Mouse (Mus musculus): ENCODE data around the gene Iqcn. TPM values are rescaled to one million over a fixed set of nuclear protein-coding genes. Genes with fewer than 3 reads are reported as not detected.

Gene Iqcn
- 0.01 TPM in 1 of 2 replicates, not detected in the other for polyA plus RNA-seq (2012; rRNA removed)

- no peak for DNase-seq (ENCODE audit: low read depth, low spot score)
- WGBS, result 95% methylated on average over 3 of the region's 3 CpGs
Measured at GRCm38 (mm10) chr8:70703287-70703686, at the start of gene Iqcn. Gene Iqcn (plus strand): TSS chr8:70703457.

GRCm38 (mm10) chr8:70654121-70654520 is 49.1 kb upstream of the Iqcn start:
- WGBS, result 27% methylated on average over 1 of the region's 1 CpGs
- no peak for DNase-seq (ENCODE audit: low read depth, low spot score)

- WGBS, result 66% methylated on average over 2 of the region's 2 CpGs
- no peak for DNase-seq (ENCODE audit: low read depth, low spot score)
Measured at GRCm38 (mm10) chr8:70655469-70655868, 47.8 kb upstream of the Iqcn start.

GRCm38 (mm10) chr8:70656193-70656790 is 47.0 kb upstream of the Iqcn start:
- WGBS, result 84% methylated on average over 13 of the region's 13 CpGs
- DNase-seq (ENCODE audit: low read depth, low spot score), result no peak

- DNase-seq (ENCODE audit: low read depth, low spot score), result no peak
- WGBS, result 84% methylated on average over 3 of the region's 3 CpGs
Measured at GRCm38 (mm10) chr8:70657214-70657613, 46.0 kb upstream of the Iqcn start.

- WGBS, result 90% methylated on average over 2 of the region's 2 CpGs
- no peak for DNase-seq (ENCODE audit: low read depth, low spot score)
Measured at GRCm38 (mm10) chr8:70657739-70658138, 45.5 kb upstream of the Iqcn start.

- DNase-seq (ENCODE audit: low read depth, low spot score), result no peak
- under 1% methylated on average over 31 of the region's 31 CpGs for WGBS
Measured at GRCm38 (mm10) chr8:70658897-70659603, 44.2 kb upstream of the Iqcn start.

- WGBS, result 1% methylated on average over 44 of the region's 44 CpGs
- DNase-seq (ENCODE audit: low read depth, low spot score), result no peak
Measured at GRCm38 (mm10) chr8:70659604-70660272, 43.5 kb upstream of the Iqcn start.

GRCm38 (mm10) chr8:70660273-70660725 is 43.0 kb upstream of the Iqcn start, which contains the start of gene Pgpep1:
Gene Pgpep1 (minus strand): TSS chr8:70660388.
- WGBS, result 4% methylated on average over 14 of the region's 14 CpGs
- no peak for DNase-seq (ENCODE audit: low read depth, low spot score)

GRCm38 (mm10) chr8:70663691-70664090 is 39.6 kb upstream of the Iqcn start:
- 37% methylated on average over 4 of the region's 4 CpGs for WGBS
- no peak for DNase-seq (ENCODE audit: low read depth, low spot score)

GRCm38 (mm10) chr8:70664631-70665030 is 38.6 kb upstream of the Iqcn start:
- 62% methylated on average over 3 of the region's 3 CpGs for WGBS
- no peak for DNase-seq (ENCODE audit: low read depth, low spot score)

- 40% methylated on average over 2 of the region's 2 CpGs for WGBS
- no peak for DNase-seq (ENCODE audit: low read depth, low spot score)
Measured at GRCm38 (mm10) chr8:70665599-70665998, 37.7 kb upstream of the Iqcn start.

- no peak for DNase-seq (ENCODE audit: low read depth, low spot score)
- 20% methylated on average over 5 of the region's 5 CpGs for WGBS
Measured at GRCm38 (mm10) chr8:70667071-70667470, 36.2 kb upstream of the Iqcn start.

GRCm38 (mm10) chr8:70671615-70672324 is 31.5 kb upstream of the Iqcn start:
- DNase-seq (ENCODE audit: low read depth, low spot score), result no peak
- WGBS, result 76% methylated on average over 10 of the region's 10 CpGs

GRCm38 (mm10) chr8:70672325-70673078 is 30.8 kb upstream of the Iqcn start:
- WGBS, result 31% methylated on average over 19 of the region's 19 CpGs
- no peak for DNase-seq (ENCODE audit: low read depth, low spot score)

- WGBS, result under 1% methylated on average over 60 of the region's 60 CpGs
- DNase-seq (ENCODE audit: low read depth, low spot score), result peak; percentile 93
Measured at GRCm38 (mm10) chr8:70673079-70673856, 30.0 kb upstream of the Iqcn start, which contains the start of gene Lsm4. Gene Lsm4 (plus strand): TSS chr8:70673248.

- no peak for DNase-seq (ENCODE audit: low read depth, low spot score)
- 32% methylated on average over 3 of the region's 3 CpGs for WGBS
Measured at GRCm38 (mm10) chr8:70674109-70674508, 29.1 kb upstream of the Iqcn start.

- WGBS, result 27% methylated on average over 4 of the region's 4 CpGs
- no peak for DNase-seq (ENCODE audit: low read depth, low spot score)
Measured at GRCm38 (mm10) chr8:70674716-70675115, 28.5 kb upstream of the Iqcn start.

GRCm38 (mm10) chr8:70675336-70675735 is 27.9 kb upstream of the Iqcn start:
- no peak for DNase-seq (ENCODE audit: low read depth, low spot score)
- WGBS, result 86% methylated on average over 1 of the region's 1 CpGs

Measured in large intestine, adult 2 months (tissue).